Mouse (Mus musculus) ES-CJ7 (cell line): ENCODE data around the gene Tdrd1.

Experiments used
- DNase-seq: peaks from one replicate; pipeline ENCODE4 v3.0.0; 2011; ENCODE audit warnings: low read depth, low spot score

Gene Tdrd1

GRCm38 (mm10) chr19:56910561-56910960 is 84.6 kb downstream of the Tdrd1 start:
- no peak for DNase-seq

GRCm38 (mm10) chr19:56913761-56914160 is 87.8 kb downstream of the Tdrd1 start:
- DNase-seq, result no peak

- DNase-seq, result no peak
Observed at GRCm38 (mm10) chr19:56914658-56915057, 88.6 kb downstream of the Tdrd1 start.

- DNase-seq, result peak; percentile 40
Observed at GRCm38 (mm10) chr19:56915084-56915483, 89.1 kb downstream of the Tdrd1 start.
